8 mouse cellular contexts compared by ENCODE assay signal in the genomic region with DNA sequence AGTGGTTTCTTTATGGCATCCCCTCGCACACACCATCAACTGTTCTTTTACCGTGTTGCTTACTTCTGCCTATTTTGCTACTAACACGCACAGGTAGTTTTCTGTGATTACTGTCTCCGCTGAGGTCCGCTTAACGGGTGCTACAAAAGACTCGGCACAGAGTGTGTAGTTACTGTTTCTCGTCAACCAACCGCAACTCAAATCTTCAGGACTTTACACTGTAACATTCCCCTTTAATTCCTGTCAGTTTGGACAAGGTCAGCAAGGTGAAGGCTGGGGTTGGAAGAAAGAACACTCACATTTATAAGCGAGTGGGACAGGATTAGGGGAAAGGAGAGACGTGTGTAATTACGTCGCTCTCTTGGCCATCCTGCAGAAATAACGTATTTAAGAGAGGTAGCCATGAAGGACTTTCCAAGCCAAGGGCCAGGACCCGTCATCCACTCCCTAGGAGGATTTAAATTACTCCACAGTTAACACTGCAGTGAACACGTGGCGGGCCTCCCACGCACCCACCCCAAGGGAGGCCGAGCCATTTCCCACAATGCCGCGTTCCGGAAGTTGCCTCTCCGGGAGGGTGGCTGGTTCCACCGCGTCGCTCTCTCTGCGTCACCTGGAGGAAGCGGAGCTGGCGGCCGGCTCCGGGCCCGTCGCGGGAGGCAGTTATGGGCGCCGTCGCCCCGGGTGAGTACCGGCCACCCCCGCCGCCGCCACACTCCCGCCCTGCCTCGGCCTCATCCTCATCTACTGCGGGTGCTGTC. TPM values are rescaled to one million over a fixed set of nuclear protein-coding genes. Genes with fewer than 3 reads are reported as not detected.
DNase-seq lines count a peak whose midpoint lies in the region; ATAC-seq lines count a peak whose summit lies in the region.

A gene (plus strand): TSS at position 285 of the 761 bp plus-strand sequence.

- H3K4me2 ChIP-seq in hindbrain, embryonic 11.5 days (replicated peaks; ENCODE audit: low read depth, low read length), result peak within 1 kb of the TSS; percentile 82

- peak within 1 kb of the TSS; percentile 75 for H3K4me3 ChIP-seq in hindbrain, embryonic 11.5 days (ENCODE audit: low read depth, low read length)

- ATAC-seq in hindbrain, embryonic 11.5 days (ENCODE audit: low FRiP score), result peak; percentile 98

- 7% methylated on average over 45 of the region's 45 CpGs for WGBS in hindbrain, embryonic 11.5 days

- DNase-seq in MN1 (ENCODE audit: low spot score), result peak; percentile 86
- peak; percentile 92 for DNase-seq in cerebellum, adult 9-11 months
- DNase-seq in frontal cortex, adult 2 months (ENCODE audit: extremely low spot score in 1 of 2, low spot score in 1 of 2), result peak; percentile 81 to 97
- peak; percentile 93 for DNase-seq in hindbrain, embryonic 11.5 days (ENCODE audit: low spot score)
- DNase-seq in layer of hippocampus, postnatal 10 days (ENCODE audit: low spot score in 2 of 2), result peak; percentile 88 to 93
- DNase-seq in lung, postnatal 10 days, result peak; percentile 96
- DNase-seq in ovary, postnatal 36 days (ENCODE audit: low spot score), result peak; percentile 92
- DNase-seq in thymus, postnatal 25 days, result peak; percentile 92

- no peaks in the 10 kb centered on the region; the same call in 1 of the 2 replicates for H3K4me1 ChIP-seq in hindbrain, embryonic 11.5 days (replicated peaks; ENCODE audit: control insufficient read depth, insufficient read depth, low read length)

- H3K9ac ChIP-seq in hindbrain, embryonic 11.5 days (ENCODE audit: low read depth, low read length), result peak within 1 kb of the TSS; percentile 77

- H3K27me3 ChIP-seq in hindbrain, embryonic 11.5 days (ENCODE audit: control insufficient read depth, insufficient read depth, low read length), result no peaks in the 10 kb centered on the region

- H3K27ac ChIP-seq in hindbrain, embryonic 11.5 days (ENCODE audit: low read depth, low read length), result peak within 1 kb of the TSS; percentile 44; the same call in 1 of the 2 replicates

- no peaks in the 10 kb centered on the region for H3K9me3 ChIP-seq in hindbrain, embryonic 11.5 days (ENCODE audit: control insufficient read depth, low read length)

- H3K36me3 ChIP-seq in hindbrain, embryonic 11.5 days (ENCODE audit: control insufficient read depth, insufficient read depth, low read length), result no peaks in the 10 kb centered on the region

RNA-seq across cellular contexts. Expression of the gene that starts here (rescaled TPM):
- polyA plus RNA-seq in frontal cortex, adult 2 months (2012; rRNA removed), result 64.9 and 69.2 TPM in 2 replicates
- 45.8 and 58.1 TPM in 2 replicates for polyA plus RNA-seq in hindbrain, embryonic 11.5 days (2014; fragmentation: Nextera tagmentation; extraction: Ambion mirVana)
- total RNA-seq in layer of hippocampus, postnatal 10 days (2021), result 10 to 100 TPM; 52.9 to 55.9 TPM

Comparison
In these comparisons a context has a peak if more than half of its experiments do, and no peak if none do; other contexts are left out.
1. Peak in every context shown above with its lines: DNase-seq, ATAC-seq, H3K4me3 ChIP-seq and H3K27ac ChIP-seq.